Mouse (Mus musculus) MEL (cell line): Measurements from ENCODE around the gene Lasp1. TPM values are rescaled to one million over a fixed set of nuclear protein-coding genes. Genes with fewer than 3 reads are reported as not detected.
A peak's percentile ranks its signal among the peaks of the same experiment; 100 is the strongest.

Source experiments
- DNase-seq: peaks from one replicate; pipeline ENCODE4 v3.0.0; 2011; ENCODE audit warnings: low read depth, low spot score
- H3K27ac ChIP-seq: 2 replicates; pipeline ENCODE4 v1.5.1; 2012; ENCODE audit warnings: low read depth, mild to moderate bottlenecking, control low read depth, low read length, moderate library complexity; ENCODE audit not compliant: control insufficient read depth
- H3K27me3 ChIP-seq, 2 experiments: fragments of 150-350 bp in 1 of 2; sonication (generic) in 1 of 2; 2 replicates each; pipeline ENCODE4 v1.6.1; 2012; ENCODE audit warnings: low read length in 2 of 2, mild to moderate bottlenecking in 2 of 2, improper control_type of control experiment in 1 of 2, moderate library complexity in 1 of 2; ENCODE audit not compliant: insufficient read depth in 2 of 2, control insufficient read depth in 1 of 2
- H3K36me3 ChIP-seq, 2 experiments: 2 replicates each; pipeline ENCODE4 v1.6.1; 2012 to 2014; ENCODE audit warnings: low read length in 2 of 2, improper control_type of control experiment in 1 of 2, inconsistent platforms in 1 of 2, mild to moderate bottlenecking in 1 of 2; ENCODE audit not compliant: insufficient read depth in 2 of 2, control insufficient read depth in 1 of 2
- H3K4me1 ChIP-seq, 2 experiments: fragments of 150-350 bp in 1 of 2; sonication (generic) in 1 of 2; 2 replicates each; pipeline ENCODE4 v1.6.1; 2012; ENCODE audit warnings: low read length in 2 of 2, improper control_type of control experiment in 1 of 2, mild to moderate bottlenecking in 1 of 2; ENCODE audit not compliant: insufficient read depth in 2 of 2, control insufficient read depth in 1 of 2
- H3K4me3 ChIP-seq, 2 experiments: fragments of 150-350 bp in 1 of 2; sonication (generic) in 1 of 2; 2 replicates each; pipeline ENCODE4 v1.5.1; 2012; ENCODE audit warnings: low read depth in 2 of 2, low read length in 2 of 2, mild to moderate bottlenecking in 2 of 2, moderate library complexity in 2 of 2, control low read depth in 1 of 2, improper control_type of control experiment in 1 of 2; ENCODE audit not compliant: control insufficient read depth in 1 of 2, insufficient read depth in 1 of 2
- H3K79me2 ChIP-seq: 2 replicates; pipeline ENCODE4 v1.6.1; 2012; ENCODE audit warnings: mild to moderate bottlenecking, low read length, moderate library complexity; ENCODE audit not compliant: control insufficient read depth, poor library complexity, insufficient read depth
- H3K9ac ChIP-seq: 2 replicates; pipeline ENCODE4 v1.6.1; 2012; ENCODE audit warnings: low read depth, mild to moderate bottlenecking, control low read depth, low read length, moderate library complexity; ENCODE audit not compliant: control insufficient read depth, poor library complexity, severe bottlenecking
- H3K9me3 ChIP-seq: fragments of 150-350 bp; sonication (generic); replicated peaks from 2 replicates; pipeline ENCODE4 v1.6.1; 2012; ENCODE audit warnings: mild to moderate bottlenecking, low read length, improper control_type of control experiment, moderate library complexity; ENCODE audit not compliant: insufficient read depth
- CHD1 ChIP-seq: IDR thresholded peaks from 2 replicates; pipeline ENCODE4 v1.6.1; 2012; ENCODE audit warnings: low read depth, mild to moderate bottlenecking, inconsistent platforms, low read length, improper control_type of control experiment
- ELF1 ChIP-seq: IDR thresholded peaks from 2 replicates; pipeline ENCODE4 v1.6.1; 2014; ENCODE audit warnings: low read depth, mild to moderate bottlenecking, inconsistent platforms, low read length, improper control_type of control experiment, moderate library complexity
- EP300 ChIP-seq, 2 experiments: IDR thresholded peaks; 2 replicates each; pipeline ENCODE4 v1.6.1; 2011; ENCODE audit warnings: improper control_type of control experiment in 2 of 2, low read length in 2 of 2, low read depth in 1 of 2, mild to moderate bottlenecking in 1 of 2
- GATA1 ChIP-seq: IDR thresholded peaks from 2 replicates; pipeline ENCODE4 v1.6.1; 2011; ENCODE audit warnings: low read depth, low read length, improper control_type of control experiment
- HCFC1 ChIP-seq: IDR thresholded peaks from 2 replicates; pipeline ENCODE4 v1.6.1; 2012; ENCODE audit warnings: low read depth, mild to moderate bottlenecking, inconsistent platforms, low read length, improper control_type of control experiment, moderate library complexity
- JUND ChIP-seq: IDR thresholded peaks from 2 replicates; pipeline ENCODE4 v1.6.1; 2011; ENCODE audit warnings: low read depth, mild to moderate bottlenecking, improper control_type of control experiment, low read length
- KAT2A ChIP-seq: conservative IDR thresholded peaks from 2 replicates; pipeline ENCODE4 v1.6.1; 2012; ENCODE audit warnings: low read depth, low read length, improper control_type of control experiment, inconsistent platforms
- MAX ChIP-seq: IDR thresholded peaks from 2 replicates; pipeline ENCODE4 v1.6.1; 2011; ENCODE audit warnings: low read length, improper control_type of control experiment
- MEF2A ChIP-seq: IDR thresholded peaks from 2 replicates; pipeline ENCODE4 v1.6.1; 2014; ENCODE audit warnings: low read depth, mild to moderate bottlenecking, inconsistent platforms, low read length, improper control_type of control experiment; ENCODE audit not compliant: poor library complexity, insufficient replicate concordance, severe bottlenecking; ENCODE audit errors: extremely low read depth
- MYB ChIP-seq: IDR thresholded peaks from 2 replicates; pipeline ENCODE4 v1.6.1; 2011; ENCODE audit warnings: mild to moderate bottlenecking, low read depth, low read length, improper control_type of control experiment
- MYC ChIP-seq: IDR thresholded peaks from 2 replicates; pipeline ENCODE4 v1.6.1; 2011; ENCODE audit warnings: low read depth, mild to moderate bottlenecking, low read length, improper control_type of control experiment, moderate library complexity
- NELFE ChIP-seq: IDR thresholded peaks from 2 replicates; pipeline ENCODE4 v1.6.1; 2011; ENCODE audit warnings: low read depth, low read length, improper control_type of control experiment
- RAD21 ChIP-seq: IDR thresholded peaks from 2 replicates; pipeline ENCODE4 v1.6.1; 2011; ENCODE audit warnings: mild to moderate bottlenecking, low read depth, low read length, improper control_type of control experiment
- SMC3 ChIP-seq: IDR thresholded peaks from 2 replicates; pipeline ENCODE4 v1.6.1; 2011; ENCODE audit warnings: low read depth, low read length, improper control_type of control experiment
- TCF12 ChIP-seq: IDR thresholded peaks from 2 replicates; pipeline ENCODE4 v1.6.1; 2014; ENCODE audit warnings: low read depth, mild to moderate bottlenecking, inconsistent platforms, low read length, improper control_type of control experiment, moderate library complexity
- UBTF ChIP-seq: IDR thresholded peaks from 2 replicates; pipeline ENCODE4 v1.6.1; 2012; ENCODE audit warnings: low read depth, mild to moderate bottlenecking, inconsistent platforms, low read length, improper control_type of control experiment, moderate library complexity, borderline replicate concordance; ENCODE audit not compliant: insufficient read depth
- ZC3H11A ChIP-seq: IDR thresholded peaks from 2 replicates; pipeline ENCODE4 v1.6.1; 2012; ENCODE audit warnings: low read depth, mild to moderate bottlenecking, inconsistent platforms, low read length, improper control_type of control experiment
- ZMIZ1 ChIP-seq: IDR thresholded peaks from 2 replicates; pipeline ENCODE4 v1.6.1; 2012; ENCODE audit warnings: low read depth, mild to moderate bottlenecking, inconsistent platforms, low read length, improper control_type of control experiment, moderate library complexity
- ZNF384 ChIP-seq: IDR thresholded peaks from 2 replicates; pipeline ENCODE4 v1.6.1; 2012; ENCODE audit warnings: low read depth, mild to moderate bottlenecking, inconsistent platforms, low read length, improper control_type of control experiment
- polyA plus RNA-seq, 2 experiments: library from polyadenylated mRNA; stranded (reverse) in 1 of 2; unstranded in 1 of 2; fragments of >175 nt in 1 of 2; fragments of >200 nt in 1 of 2; gene quantifications; 2 replicates each; pipeline versions ENCODE4 v1.2.1 to v1.2.4; 2012; ENCODE audit warnings: low replicate concordance in 2 of 2, low read depth in 1 of 2; ENCODE audit not compliant: insufficient read length in 2 of 2, insufficient read depth in 1 of 2, missing spikeins in 1 of 2
- total RNA-seq: library from RNA; depleted of rRNA; stranded (reverse); fragments of 300-350 nt; gene quantifications from 2 replicates; pipeline ENCODE4 v1.2.3, GENCODE M21; 2012

The Lasp1 gene
- total and polyA plus RNA-seq, 3 experiments = 13.3 to 38.7 TPM; not detected in 1

- no peak overlapping the region for H3K4me3 ChIP-seq
- no peak for DNase-seq
- TF ChIP-seq MYB (no peak), KAT2A (no peak), ZNF384 (peak; percentile 46; the same call in 1 of the 2 replicates)
- H3K27me3 ChIP-seq = no peaks in the 10 kb centered on the region
- no peaks in the 10 kb centered on the region for H3K79me2 ChIP-seq
- peaks cover 0 to 11% of the 10 kb centered on the region in 2 experiments; a peak in 2 of 4 replicates for H3K36me3 ChIP-seq
- H3K9me3 ChIP-seq = no peaks in the 10 kb centered on the region
- H3K4me1 ChIP-seq = peaks cover 2 to 15% of the 10 kb centered on the region in 2 experiments
- H3K27ac ChIP-seq = no peak overlapping the region
- H3K9ac ChIP-seq = no peak overlapping the region
These were observed 9.3 kb downstream of the Lasp1 start for GRCm38 (mm10) chr11:97808093-97808492.

GRCm38 (mm10) chr11:97808621-97809234 lies 9.9 kb downstream of the Lasp1 start:
- H3K36me3 ChIP-seq = peaks cover 0 to 11% of the 10 kb centered on the region in 2 experiments; a peak in 2 of 4 replicates
- H3K9me3 ChIP-seq = no peaks in the 10 kb centered on the region
- no peaks in the 10 kb centered on the region for H3K27me3 ChIP-seq
- H3K9ac ChIP-seq = no peak overlapping the region
- TF ChIP-seq MEF2A (no peak), RAD21 (no peak), NELFE (no peak), GATA1 (no peak), KAT2A (no peak), HCFC1 (no peak), UBTF (no peak)
- H3K27ac ChIP-seq = no peak overlapping the region
- no peak for DNase-seq
- peaks cover 2 to 15% of the 10 kb centered on the region in 2 experiments for H3K4me1 ChIP-seq
- H3K79me2 ChIP-seq = no peaks in the 10 kb centered on the region
- no peak overlapping the region for H3K4me3 ChIP-seq

DNA sequence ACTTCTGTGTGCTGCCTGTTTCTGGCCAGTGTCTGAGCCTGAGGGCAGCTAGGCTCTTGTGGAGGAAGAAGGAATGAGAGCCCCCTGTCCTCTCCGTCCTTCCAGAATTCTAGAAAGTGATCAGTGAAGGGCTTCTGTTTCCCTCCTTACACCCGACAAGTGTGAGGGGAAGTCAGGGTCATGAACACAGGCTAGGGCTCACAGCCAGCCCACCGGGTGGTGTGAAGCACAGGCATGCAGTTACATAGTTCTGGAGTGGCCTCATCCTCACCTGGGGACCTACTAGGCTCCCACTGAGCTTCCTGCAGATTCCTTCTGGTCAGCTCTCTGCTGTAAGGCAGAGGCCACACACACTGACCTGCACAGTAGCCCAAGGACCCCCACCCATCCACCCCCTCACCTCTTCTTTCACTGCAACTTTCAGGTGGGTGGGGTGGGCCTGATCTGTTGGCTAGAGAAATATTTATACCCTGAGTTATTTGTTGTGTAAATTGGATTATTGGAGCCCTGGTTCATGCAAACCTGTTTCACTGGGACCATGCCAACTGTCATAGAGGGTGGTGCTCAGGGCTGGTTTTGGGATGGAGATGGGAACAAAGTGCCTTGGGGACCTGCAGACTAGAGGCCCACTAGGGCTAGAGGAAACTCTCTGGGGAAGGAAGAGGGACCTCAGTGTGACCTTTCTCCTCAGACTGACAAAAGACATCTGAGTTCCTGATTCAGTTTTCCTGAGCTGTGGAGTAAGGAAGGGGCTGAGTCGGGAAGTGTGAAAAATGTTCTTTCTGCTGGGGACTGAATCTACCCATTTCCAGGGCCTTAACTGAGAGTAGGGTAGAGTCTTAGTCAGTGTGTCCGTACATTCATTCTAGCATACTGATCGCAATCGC lies 10.7 kb downstream of the Lasp1 start:
- DNase-seq = no peak
- Histone ChIP-seq H3K79me2 (no peaks in the 10 kb centered on the region), H3K4me3 (no peak overlapping the region), H3K9ac (no peak overlapping the region), H3K9me3 (no peaks in the 10 kb centered on the region), H3K27me3 (no peaks in the 10 kb centered on the region), H3K27ac (no peak overlapping the region), H3K36me3 (peaks cover 0 to 11% of the 10 kb centered on the region in 2 experiments; a peak in 2 of 4 replicates), H3K4me1 (peaks cover 2 to 15% of the 10 kb centered on the region in 2 experiments)
- no peak for TF ChIP-seq ZC3H11A
- TF ChIP-seq JUND = no peak
- TF ChIP-seq ZMIZ1 = no peak
- TF ChIP-seq MYC = no peak
- no peak for TF ChIP-seq MYB
- no peak for TF ChIP-seq ELF1
- no peak for TF ChIP-seq UBTF
- TF ChIP-seq CHD1 = no peak
- no peak for TF ChIP-seq RAD21
- no peak for TF ChIP-seq TCF12
- no peak for TF ChIP-seq SMC3
- TF ChIP-seq MAX = no peak
- no peak for TF ChIP-seq EP300 (IDR thresholded peaks at IDR 0.05; ENCODE audit: low read depth in 1 of 2, low read length in 2 of 2)
